Mouse (Mus musculus) G1E (cell line): ENCODE measurements around the gene S1pr4.

ENCODE experiments used
- CTCF ChIP-seq: IDR thresholded peaks from 2 replicates; pipeline ENCODE4 v1.5.1; 2012; ENCODE audit warnings: low read depth, low read length, inconsistent platforms, mixed read lengths
- GATA1 ChIP-seq: IDR thresholded peaks from 2 replicates; pipeline ENCODE4 v1.6.1; 2012; ENCODE audit warnings: borderline replicate concordance, low read length, inconsistent platforms, mixed read lengths
- TAL1 ChIP-seq: conservative IDR thresholded peaks from 2 replicates; pipeline ENCODE4 v1.6.1; 2012; ENCODE audit warnings: low read depth, low read length, inconsistent platforms, mixed read lengths

DNA sequence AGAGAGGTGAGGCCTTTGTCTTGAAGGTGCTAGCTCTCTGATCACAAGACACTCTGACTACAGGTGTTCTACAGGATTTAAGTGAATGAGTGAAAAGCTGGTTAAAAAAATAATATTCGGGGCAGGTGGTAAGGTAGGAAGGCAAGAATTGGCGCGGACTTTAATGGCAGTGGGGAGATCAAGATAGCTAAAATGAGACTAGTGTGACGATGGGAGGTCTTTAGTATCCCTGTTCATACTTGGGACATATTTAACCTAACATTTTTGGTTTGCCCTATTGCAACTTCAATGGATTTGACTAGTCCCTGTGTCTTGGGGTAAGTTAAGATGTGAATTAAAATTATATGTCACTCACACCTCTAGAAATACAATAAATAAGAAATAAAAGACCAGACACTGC lies 3.0 kb downstream of the S1pr4 start:
- TF ChIP-seq CTCF: no peak
- TF ChIP-seq TAL1: no peak
- no peak for TF ChIP-seq GATA1
